Mouse (Mus musculus) cerebellum, postnatal 10 days (tissue): ENCODE data around the gene Pla2g12b.

Experiments used
- DNase-seq, 2 experiments: peaks; one replicate each; pipeline ENCODE4 v3.0.0; 2021; ENCODE audit warnings: mixed read lengths in 2 of 2

The Pla2g12b gene

GRCm38 (mm10) chr10:59416623-59417022 is 13.2 kb downstream of the Pla2g12b start:
- DNase-seq, result no peak

- DNase-seq, result no peak
These were observed 16.1 kb downstream of the Pla2g12b start for GRCm38 (mm10) chr10:59419516-59419915.

GRCm38 (mm10) chr10:59424453-59424852 is 21.0 kb downstream of the Pla2g12b start:
- DNase-seq, result no peak

- peak; percentile 84 to 91 for DNase-seq
These were observed 21.9 kb downstream of the Pla2g12b start for GRCm38 (mm10) chr10:59425369-59425768.

GRCm38 (mm10) chr10:59426371-59426770 is 22.9 kb downstream of the Pla2g12b start:
- no peak for DNase-seq

GRCm38 (mm10) chr10:59429448-59430135 is 26.1 kb downstream of the Pla2g12b start:
- DNase-seq, result no peak

- no peak for DNase-seq
These were observed 27.3 kb downstream of the Pla2g12b start for GRCm38 (mm10) chr10:59430701-59431218.

GRCm38 (mm10) chr10:59435746-59436145 is 32.3 kb downstream of the Pla2g12b start:
- no peak for DNase-seq

GRCm38 (mm10) chr10:59438651-59439050 is 35.2 kb downstream of the Pla2g12b start:
- no peak for DNase-seq

GRCm38 (mm10) chr10:59439508-59439931 is 36.1 kb downstream of the Pla2g12b start:
- DNase-seq, result peak; percentile 32 to 46

GRCm38 (mm10) chr10:59440177-59440576 is 36.7 kb downstream of the Pla2g12b start:
- DNase-seq, result no peak

GRCm38 (mm10) chr10:59441735-59442134 is 38.3 kb downstream of the Pla2g12b start, which contains the start of gene Oit3:
Gene Oit3, minus strand, starts transcription at chr10:59441778.
- DNase-seq, result no peak

- DNase-seq, result no peak
These were observed 39.8 kb downstream of the Pla2g12b start for GRCm38 (mm10) chr10:59443212-59443611.

GRCm38 (mm10) chr10:59444106-59444505 is 40.6 kb downstream of the Pla2g12b start:
- no peak for DNase-seq

- peak; percentile 58 to 63 for DNase-seq
These were observed 41.2 kb downstream of the Pla2g12b start for GRCm38 (mm10) chr10:59444635-59445034.

- DNase-seq, result no peak
These were observed 43.5 kb downstream of the Pla2g12b start for GRCm38 (mm10) chr10:59446911-59447437.

- no peak for DNase-seq
These were observed 44.1 kb downstream of the Pla2g12b start for GRCm38 (mm10) chr10:59447546-59447945.

GRCm38 (mm10) chr10:59451839-59452238 is 48.4 kb downstream of the Pla2g12b start:
- DNase-seq, result peak; percentile 59 to 60

GRCm38 (mm10) chr10:59454631-59455030 is 51.2 kb downstream of the Pla2g12b start:
- DNase-seq, result no peak

GRCm38 (mm10) chr10:59459767-59460166 is 56.3 kb downstream of the Pla2g12b start:
- DNase-seq, result peak; percentile 82 to 83

- DNase-seq, result no peak
These were observed 58.8 kb downstream of the Pla2g12b start for GRCm38 (mm10) chr10:59462307-59462706.

GRCm38 (mm10) chr10:59465546-59465945 is 62.1 kb downstream of the Pla2g12b start:
- no peak for DNase-seq

- DNase-seq, result no peak
These were observed 63.2 kb downstream of the Pla2g12b start for GRCm38 (mm10) chr10:59466626-59467025.

- DNase-seq, result no peak
These were observed 63.8 kb downstream of the Pla2g12b start for GRCm38 (mm10) chr10:59467297-59467696.
